Mouse (Mus musculus): ENCODE measurements at regions not wholly inside any gene's neighbourhood (a gene's known extent, or its start where the extent isn't known, plus 50 kb on each side); places are given as distances from the start of the nearest gene placed in this dataset.
A peak's percentile ranks its signal among the peaks of the same experiment; 100 is the strongest.

DNA sequence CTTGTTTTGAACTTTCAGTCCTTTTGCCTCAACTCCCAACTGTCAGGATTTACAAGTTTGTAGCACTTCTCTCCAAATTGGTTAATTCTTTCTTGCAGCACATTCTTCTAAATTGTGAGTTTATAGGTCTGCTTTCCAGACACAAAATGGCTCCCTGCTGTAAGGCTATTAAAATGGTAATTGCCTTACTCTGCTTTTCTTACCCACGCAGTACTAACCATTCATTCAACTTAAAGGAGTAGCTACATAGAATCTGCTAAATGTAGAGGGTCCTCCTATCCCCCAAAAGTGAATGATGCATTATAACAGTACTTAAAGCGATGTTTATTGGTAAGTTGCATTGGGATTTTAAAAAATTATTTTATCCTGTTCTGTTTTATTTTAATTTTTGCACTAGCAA lies 356.2 kb downstream of the Kif20b start:
- Histone ChIP-seq H3K4me1 (ENCODE audit: control insufficient read depth in 1 of 2, insufficient read depth in 2 of 2, low read length in 2 of 2) (no peaks in the 10 kb centered on the region), H3K27me3 (ENCODE audit: control insufficient read depth in 1 of 2, insufficient read depth in 2 of 2, low read length in 2 of 2) (peaks cover 0 to 3% of the 10 kb centered on the region in 2 experiments; a peak in 1 of 4 replicates), H3K9me3 (replicated peaks; ENCODE audit: insufficient read depth, low read length) (no peaks in the 10 kb centered on the region), H3K36me3 (ENCODE audit: control insufficient read depth in 1 of 2, insufficient read depth in 2 of 2, low read length in 2 of 2) (no peaks in the 10 kb centered on the region), H3K4me3 (ENCODE audit: control insufficient read depth in 1 of 2, insufficient read depth in 1 of 2, low read depth in 2 of 2, low read length in 2 of 2) (no peak overlapping the region), H3K27ac (ENCODE audit: control insufficient read depth, low read depth, low read length) (no peak overlapping the region), H3K79me2 (ENCODE audit: control insufficient read depth, insufficient read depth, low read length, poor library complexity) (no peaks in the 10 kb centered on the region), H3K9ac (ENCODE audit: control insufficient read depth, low read depth, low read length, poor library complexity, severe bottlenecking) (no peak overlapping the region)
- no peak for TF ChIP-seq NELFE (IDR thresholded peaks at IDR 0.05; ENCODE audit: low read depth, low read length)
- TF ChIP-seq ZKSCAN1 (IDR thresholded peaks at IDR 0.05; ENCODE audit: low read depth, low read length) = no peak
- no peak for TF ChIP-seq RCOR1 (IDR thresholded peaks at IDR 0.05; ENCODE audit: low read depth, low read length)
- DNase-seq (ENCODE audit: low read depth, low spot score) = no peak

DNA sequence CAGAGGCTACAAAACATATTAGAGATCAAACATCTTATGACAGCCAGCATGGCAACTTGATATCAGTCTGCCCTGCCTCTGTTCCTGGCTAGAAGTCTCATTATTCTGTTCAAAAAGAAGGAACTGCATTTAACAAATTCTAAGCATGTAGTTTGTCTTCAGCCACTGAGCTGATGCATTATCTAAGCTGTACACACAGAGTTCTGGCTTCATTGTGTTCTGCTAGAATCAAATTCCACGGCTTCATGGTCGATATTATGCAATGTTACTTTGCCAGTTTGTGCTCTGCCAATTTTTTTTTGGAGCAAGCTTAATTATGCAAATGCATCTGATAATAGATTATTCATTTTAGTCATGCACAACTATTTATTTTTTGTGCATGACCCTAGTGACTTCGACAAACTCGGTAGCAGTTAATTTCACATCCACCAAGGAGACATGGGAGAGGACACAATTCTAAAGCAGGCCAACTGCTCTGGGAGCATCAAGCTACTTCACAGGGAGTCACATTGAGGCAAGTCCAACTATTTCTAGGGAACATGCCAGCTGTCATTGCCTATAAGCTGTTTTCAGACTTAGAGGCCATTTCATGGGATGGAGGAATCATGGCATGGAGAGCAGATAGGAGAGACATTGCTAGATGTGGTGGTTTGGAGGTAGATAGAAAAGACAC lies 360.8 kb downstream of the Kif20b start:
- H3K4me1 ChIP-seq (ENCODE audit: control insufficient read depth in 1 of 2, insufficient read depth in 2 of 2, low read length in 2 of 2) = no peaks in the 10 kb centered on the region
- H3K27me3 ChIP-seq (ENCODE audit: control insufficient read depth in 1 of 2, insufficient read depth in 2 of 2, low read length in 2 of 2) = peaks cover 0 to 3% of the 10 kb centered on the region in 2 experiments; a peak in 1 of 4 replicates
- no peak for TF ChIP-seq EP300 (IDR thresholded peaks at IDR 0.05; ENCODE audit: low read depth in 1 of 2, low read length in 2 of 2)
- TF ChIP-seq SIN3A (IDR thresholded peaks at IDR 0.05; ENCODE audit: low read length) = no peak
- no peak for TF ChIP-seq ZNF384 (IDR thresholded peaks at IDR 0.05; ENCODE audit: low read depth, low read length)
- no peak for TF ChIP-seq SMC3 (IDR thresholded peaks at IDR 0.05; ENCODE audit: low read depth, low read length)
- TF ChIP-seq GABPA (IDR thresholded peaks at IDR 0.05; ENCODE audit: low read depth, low read length) = no peak
- no peak for TF ChIP-seq CHD1 (IDR thresholded peaks at IDR 0.05; ENCODE audit: low read depth, low read length)
- no peak for TF ChIP-seq NRF1 (IDR thresholded peaks at IDR 0.05; ENCODE audit: insufficient read depth, low read depth, low read length, poor library complexity, severe bottlenecking)
- no peak for TF ChIP-seq USF2 (IDR thresholded peaks at IDR 0.05; ENCODE audit: borderline replicate concordance in 1 of 2, insufficient read depth in 1 of 2, low read depth in 1 of 2, low read length in 2 of 2)
- no peak overlapping the region for H3K9ac ChIP-seq (ENCODE audit: control insufficient read depth, low read depth, low read length, poor library complexity, severe bottlenecking)
- H3K27ac ChIP-seq (ENCODE audit: control insufficient read depth, low read depth, low read length) = no peak overlapping the region
- H3K79me2 ChIP-seq (ENCODE audit: control insufficient read depth, insufficient read depth, low read length, poor library complexity) = no peaks in the 10 kb centered on the region
- no peaks in the 10 kb centered on the region for H3K9me3 ChIP-seq (replicated peaks; ENCODE audit: insufficient read depth, low read length)
- no peaks in the 10 kb centered on the region for H3K36me3 ChIP-seq (ENCODE audit: control insufficient read depth in 1 of 2, insufficient read depth in 2 of 2, low read length in 2 of 2)
- DNase-seq (ENCODE audit: low read depth, low spot score) = peak; percentile 3
- no peak overlapping the region for H3K4me3 ChIP-seq (ENCODE audit: control insufficient read depth in 1 of 2, insufficient read depth in 1 of 2, low read depth in 2 of 2, low read length in 2 of 2)

DNA sequence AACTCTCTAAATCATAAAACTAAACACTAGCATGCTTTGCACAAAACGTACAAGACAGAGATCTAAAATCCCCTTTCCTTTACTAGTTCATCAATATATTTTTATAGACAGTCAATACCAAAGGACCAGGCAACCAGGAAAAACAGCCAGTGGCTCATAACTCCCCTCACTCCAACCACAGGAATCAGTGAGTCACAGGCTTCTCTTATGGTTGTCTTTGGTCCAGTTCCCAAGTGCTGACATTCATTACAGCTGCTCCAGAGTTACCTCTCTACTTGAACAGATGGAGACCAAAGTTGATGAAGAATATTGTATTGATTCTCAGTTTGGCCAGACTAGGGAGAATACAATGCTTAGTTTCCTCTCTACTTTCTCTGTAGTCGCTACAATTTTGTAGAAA lies 376.7 kb downstream of the Kif20b start:
- TF ChIP-seq TBP (IDR thresholded peaks at IDR 0.05; ENCODE audit: low read depth, low read length) = no peak
- TF ChIP-seq SIN3A (IDR thresholded peaks at IDR 0.05; ENCODE audit: low read length) = no peak
- no peak for TF ChIP-seq ZMIZ1 (IDR thresholded peaks at IDR 0.05; ENCODE audit: low read depth, low read length)
- no peak for TF ChIP-seq TAL1 (IDR thresholded peaks at IDR 0.05; ENCODE audit: low read length)
- peaks cover 6% of the 10 kb centered on the region for H3K79me2 ChIP-seq (ENCODE audit: control insufficient read depth, insufficient read depth, low read length, poor library complexity)
- H3K27ac ChIP-seq (ENCODE audit: control insufficient read depth, low read depth, low read length) = no peak overlapping the region
- no peaks in the 10 kb centered on the region for H3K27me3 ChIP-seq (ENCODE audit: control insufficient read depth in 1 of 2, insufficient read depth in 2 of 2, low read length in 2 of 2)
- no peaks in the 10 kb centered on the region for H3K9me3 ChIP-seq (replicated peaks; ENCODE audit: insufficient read depth, low read length)
- no peak for DNase-seq (ENCODE audit: low read depth, low spot score)
- H3K9ac ChIP-seq (ENCODE audit: control insufficient read depth, low read depth, low read length, poor library complexity, severe bottlenecking) = no peak overlapping the region
- no peak overlapping the region for H3K4me3 ChIP-seq (ENCODE audit: control insufficient read depth in 1 of 2, insufficient read depth in 1 of 2, low read depth in 2 of 2, low read length in 2 of 2)
- peaks cover 7% of the 10 kb centered on the region in 2 experiments for H3K36me3 ChIP-seq (ENCODE audit: control insufficient read depth in 1 of 2, insufficient read depth in 2 of 2, low read length in 2 of 2)
- peaks cover 0 to 2% of the 10 kb centered on the region in 2 experiments; a peak in 1 of 4 replicates for H3K4me1 ChIP-seq (ENCODE audit: control insufficient read depth in 1 of 2, insufficient read depth in 2 of 2, low read length in 2 of 2)
